Mouse (Mus musculus) MEL-GATA-1-ER (cell line): ENCODE results near the gene Dgki.
"Not testable (repeated sequence)": the region's sequence is repeated elsewhere in the genome, so short reads cannot be mapped to it uniquely, and the experiment has no call there.

Source experiments
- DNase-seq: peaks from one replicate; pipeline ENCODE4 v3.0.0-alpha.2; 2012; ENCODE audit warnings: low read depth; ENCODE audit errors: extremely low read depth

Gene Dgki

GRCm38 (mm10) chr6:37150483-37150882 is 149.5 kb downstream of the Dgki start:
- DNase-seq = no peak

GRCm38 (mm10) chr6:37150038-37150437 is 149.9 kb downstream of the Dgki start:
- no peak for DNase-seq

GRCm38 (mm10) chr6:37149196-37149595 is 150.8 kb downstream of the Dgki start:
- no peak for DNase-seq

- no peak for DNase-seq
These were observed 152.5 kb downstream of the Dgki start for GRCm38 (mm10) chr6:37147431-37148022.

GRCm38 (mm10) chr6:37143867-37144163 is 156.2 kb downstream of the Dgki start:
- no peak for DNase-seq

- no peak for DNase-seq
These were observed 156.8 kb downstream of the Dgki start for GRCm38 (mm10) chr6:37142991-37143866.

GRCm38 (mm10) chr6:37138816-37139215 is 161.2 kb downstream of the Dgki start:
- DNase-seq = no peak

GRCm38 (mm10) chr6:37131257-37131656 is 168.7 kb downstream of the Dgki start:
- DNase-seq = no peak

- no peak for DNase-seq
These were observed 179.4 kb downstream of the Dgki start for GRCm38 (mm10) chr6:37120417-37121154.

- no peak for DNase-seq
These were observed 180.8 kb downstream of the Dgki start for GRCm38 (mm10) chr6:37119205-37119604.

- DNase-seq = no peak
These were observed 186.9 kb downstream of the Dgki start for GRCm38 (mm10) chr6:37113048-37113447.

GRCm38 (mm10) chr6:37106236-37106635 is 193.7 kb downstream of the Dgki start:
- DNase-seq = not testable (repeated sequence)

GRCm38 (mm10) chr6:37100413-37100812 is 199.6 kb downstream of the Dgki start:
- DNase-seq = no peak

GRCm38 (mm10) chr6:37097356-37098155 is 202.4 kb downstream of the Dgki start:
- DNase-seq = no peak

GRCm38 (mm10) chr6:37096840-37097305 is 203.1 kb downstream of the Dgki start:
- no peak for DNase-seq

- DNase-seq = no peak
These were observed 210.6 kb downstream of the Dgki start for GRCm38 (mm10) chr6:37089148-37090111.

- no peak for DNase-seq
These were observed 217.0 kb downstream of the Dgki start for GRCm38 (mm10) chr6:37082990-37083389.

GRCm38 (mm10) chr6:37072401-37073016 is 227.5 kb downstream of the Dgki start:
- no peak for DNase-seq

GRCm38 (mm10) chr6:37069836-37070600 is 230.0 kb downstream of the Dgki start:
- no peak for DNase-seq
